Mouse (Mus musculus) liver, adult 2 months (tissue): ENCODE data around the gene Sept8. TPM values are rescaled to one million over a fixed set of nuclear protein-coding genes. Genes with fewer than 3 reads are reported as not detected.

Source experiments
- DNase-seq: peaks from one replicate; pipeline ENCODE4 v3.0.0-alpha.2; 2011; ENCODE audit warnings: low read depth, low spot score; ENCODE audit errors: extremely low read depth
- H3K27ac ChIP-seq: fragments of 200-500 bp; replicated peaks from 2 replicates; pipeline ENCODE4 v1.5.1; 2012; ENCODE audit warnings: low read depth, mild to moderate bottlenecking, control low read depth, inconsistent platforms, low read length; ENCODE audit not compliant: insufficient read depth
- H3K27me3 ChIP-seq: fragments of 200-500 bp; 2 replicates; pipeline ENCODE4 v1.6.1; 2012; ENCODE audit warnings: mild to moderate bottlenecking, moderate library complexity, low read length, inconsistent platforms; ENCODE audit not compliant: control insufficient read depth, insufficient read depth
- H3K36me3 ChIP-seq: fragments of 200-500 bp; 2 replicates; pipeline ENCODE4 v1.6.1; 2012; ENCODE audit warnings: low read length, inconsistent platforms; ENCODE audit not compliant: control insufficient read depth, insufficient read depth
- H3K4me1 ChIP-seq: fragments of 200-500 bp; 2 replicates; pipeline ENCODE4 v1.6.1; 2011; ENCODE audit warnings: low read length; ENCODE audit not compliant: control insufficient read depth, insufficient read depth
- H3K4me3 ChIP-seq: fragments of 200-500 bp; 2 replicates; pipeline ENCODE4 v1.5.1; 2011; ENCODE audit warnings: low read depth, mild to moderate bottlenecking, control low read depth, low read length, moderate library complexity; ENCODE audit not compliant: insufficient read depth
- H3K79me2 ChIP-seq: fragments of 200-500 bp; 2 replicates; pipeline ENCODE4 v1.6.1; 2012; ENCODE audit warnings: inconsistent platforms, mild to moderate bottlenecking, low read length, moderate library complexity; ENCODE audit not compliant: control insufficient read depth, insufficient read depth
- H3K9ac ChIP-seq: fragments of 200-500 bp; 2 replicates; pipeline ENCODE4 v1.6.1; 2012; ENCODE audit warnings: low read depth, mild to moderate bottlenecking, control low read depth, inconsistent platforms, low read length
- CTCF ChIP-seq: fragments of 200-500 bp; IDR thresholded peaks from 2 replicates; pipeline ENCODE4 v1.5.1; 2011; ENCODE audit warnings: low read depth, low read length, control low read depth
- POLR2A ChIP-seq: fragments of 200-500 bp; IDR thresholded peaks from 2 replicates; pipeline ENCODE4 v1.6.1; 2011; ENCODE audit warnings: low read length, control low read depth; ENCODE audit not compliant: insufficient read depth; ENCODE audit errors: extremely low read depth
- WGBS: fragments of 180-500 bp; shearing (Covaris S2); methylation state at CpG from one replicate; pipeline ENCODE4 v1.1.7; 2018; 5-methylcytosine and 5-hydroxymethylcytosine counted together
- polyA plus RNA-seq: library from polyadenylated mRNA; depleted of rRNA; stranded (reverse); fragments of >200 nt; gene quantifications from 2 replicates; pipeline ENCODE4 v1.2.3, GENCODE M21; 2012
- total RNA-seq: library from RNA; depleted of rRNA; stranded (reverse); fragments of >200 nt; gene quantifications from 2 replicates; pipeline ENCODE4 v1.2.3, GENCODE M21; 2014

Sept8 gene
- total and polyA plus RNA-seq, 2 experiments: 1.7 to 2.0 TPM

DNA sequence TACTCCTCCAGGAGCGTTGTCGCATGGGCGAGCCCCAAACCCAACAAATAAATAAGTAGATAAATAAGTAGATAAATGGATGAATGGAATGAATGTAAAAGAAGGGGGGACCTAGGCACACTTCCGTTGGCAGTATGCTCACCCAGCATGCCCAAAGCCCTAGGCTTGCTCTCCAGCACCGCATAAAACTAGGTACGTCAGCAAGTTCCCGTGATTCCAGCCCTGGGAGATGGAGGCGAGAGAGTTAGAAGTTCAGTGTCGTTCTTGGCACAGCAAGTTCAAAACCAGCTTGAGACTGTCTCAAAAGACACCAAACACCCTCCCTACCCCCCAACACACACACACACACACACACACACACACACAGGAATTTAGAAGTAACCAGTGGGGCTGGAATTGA, 10.9 kb downstream of the Sept8 start:
- no peak overlapping the region for H3K9ac ChIP-seq
- H3K27me3 ChIP-seq: no peaks in the 10 kb centered on the region
- H3K27ac ChIP-seq: no peak overlapping the region
- H3K36me3 ChIP-seq: no peaks in the 10 kb centered on the region
- no peaks in the 10 kb centered on the region for H3K79me2 ChIP-seq
- peaks cover 3% of the 10 kb centered on the region; the same call in 1 of the 2 replicates for H3K4me1 ChIP-seq
- no peak for DNase-seq
- 75% methylated on average over 9 of the region's 9 CpGs for WGBS
- TF ChIP-seq POLR2A (no peak), CTCF (no peak)
- H3K4me3 ChIP-seq: no peak overlapping the region

GRCm38 (mm10) chr11:53531578-53532230, 12.6 kb downstream of the Sept8 start:
- peaks cover 3% of the 10 kb centered on the region; the same call in 1 of the 2 replicates for H3K4me1 ChIP-seq
- H3K4me3 ChIP-seq: no peak overlapping the region
- TF ChIP-seq CTCF: no peak
- TF ChIP-seq POLR2A: no peak
- WGBS: 90% methylated on average over 10 of the region's 10 CpGs
- no peak overlapping the region; the same call in 1 of the 2 replicates for H3K27ac ChIP-seq
- no peak for DNase-seq
- H3K36me3 ChIP-seq: no peaks in the 10 kb centered on the region
- no peak overlapping the region for H3K9ac ChIP-seq
- no peaks in the 10 kb centered on the region for H3K79me2 ChIP-seq
- H3K27me3 ChIP-seq: no peaks in the 10 kb centered on the region

DNA sequence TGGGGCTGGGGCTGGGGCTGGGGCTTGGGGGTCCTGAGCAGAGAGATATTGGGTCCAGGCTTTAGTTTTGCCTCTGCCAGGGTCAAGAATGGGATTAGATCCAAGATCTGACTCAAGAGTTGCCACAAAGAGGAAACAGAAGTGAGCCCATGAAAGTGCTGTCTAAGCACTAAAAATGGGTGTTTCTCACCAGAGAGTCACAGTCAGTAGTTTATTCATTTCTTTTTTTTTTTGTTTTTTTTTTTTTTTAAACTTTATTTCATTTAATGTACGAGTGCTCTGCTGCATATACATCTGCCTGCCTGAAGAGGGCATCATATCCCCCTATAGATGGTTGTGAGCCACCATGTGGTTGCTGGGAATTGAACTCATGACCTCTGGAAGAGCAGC, 13.2 kb downstream of the Sept8 start:
- H3K4me3 ChIP-seq: no peak overlapping the region
- no peaks in the 10 kb centered on the region for H3K79me2 ChIP-seq
- peaks cover 3% of the 10 kb centered on the region; the same call in 1 of the 2 replicates for H3K4me1 ChIP-seq
- no peaks in the 10 kb centered on the region for H3K27me3 ChIP-seq
- H3K27ac ChIP-seq: no peak overlapping the region
- H3K9ac ChIP-seq: no peak overlapping the region
- 90% methylated on average over 1 of the region's 1 CpGs for WGBS
- no peaks in the 10 kb centered on the region for H3K36me3 ChIP-seq
- TF ChIP-seq POLR2A (no peak), CTCF (no peak)
- DNase-seq: peak; percentile 24

DNA sequence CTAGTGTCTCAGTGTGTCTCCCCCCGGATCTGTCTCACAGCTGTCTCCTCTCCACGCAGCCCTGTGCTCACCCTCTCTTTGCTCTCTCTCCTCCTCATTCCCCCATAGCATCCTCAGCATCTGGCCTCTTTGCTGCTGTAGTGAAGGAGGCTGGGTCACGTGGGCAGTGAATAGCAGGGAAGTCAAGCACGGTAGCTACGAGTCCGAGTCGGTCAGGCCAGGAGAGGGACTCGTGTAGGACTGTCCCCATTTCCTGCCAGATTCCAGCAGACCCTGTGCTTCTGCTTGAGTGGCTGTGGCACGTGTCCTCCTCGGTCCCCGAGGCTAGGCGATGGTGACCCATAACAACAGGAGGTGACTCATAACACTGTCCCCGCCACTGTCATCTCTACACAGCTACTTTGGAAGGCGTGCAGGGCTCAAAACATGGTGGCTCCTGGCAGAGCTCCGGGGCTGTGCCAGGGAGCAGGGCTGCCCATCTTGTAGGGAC, 20.0 kb downstream of the Sept8 start:
- Histone ChIP-seq H3K9ac (no peak overlapping the region), H3K36me3 (no peaks in the 10 kb centered on the region), H3K79me2 (no peaks in the 10 kb centered on the region), H3K27ac (no peak overlapping the region), H3K4me3 (no peak overlapping the region), H3K27me3 (no peaks in the 10 kb centered on the region), H3K4me1 (no peaks in the 10 kb centered on the region)
- DNase-seq: no peak
- WGBS: 77% methylated on average over 15 of the region's 15 CpGs
- TF ChIP-seq CTCF: no peak
- TF ChIP-seq POLR2A: no peak

DNA sequence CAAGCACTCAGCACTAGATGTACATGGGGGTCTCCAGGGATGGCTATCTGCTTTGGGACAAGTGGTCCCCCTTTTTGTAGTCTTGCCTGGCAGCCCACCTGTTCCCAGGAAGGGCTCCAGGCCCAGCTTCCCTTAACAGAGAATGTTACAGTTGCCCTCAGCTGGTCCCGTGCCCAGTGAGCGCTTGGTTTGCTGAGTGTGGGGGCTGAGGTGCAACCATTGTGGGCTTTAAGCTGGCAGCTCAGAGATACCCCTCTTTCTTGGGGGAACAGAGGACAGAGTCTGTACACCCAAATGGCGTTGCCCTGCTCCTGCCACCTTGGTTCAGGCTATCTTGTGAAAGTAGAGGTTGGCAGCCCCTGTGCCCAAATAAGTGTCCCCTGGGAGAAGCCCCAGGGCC, 21.3 kb downstream of the Sept8 start:
- H3K4me3 ChIP-seq: no peak overlapping the region
- H3K79me2 ChIP-seq: no peaks in the 10 kb centered on the region
- TF ChIP-seq CTCF (no peak), POLR2A (no peak)
- no peaks in the 10 kb centered on the region for H3K27me3 ChIP-seq
- no peak for DNase-seq
- H3K9ac ChIP-seq: no peak overlapping the region
- no peak overlapping the region for H3K27ac ChIP-seq
- WGBS: 88% methylated on average over 3 of the region's 3 CpGs
- H3K4me1 ChIP-seq: no peaks in the 10 kb centered on the region
- H3K36me3 ChIP-seq: no peaks in the 10 kb centered on the region

- DNase-seq: no peak
- Histone ChIP-seq H3K36me3 (no peaks in the 10 kb centered on the region), H3K27ac (no peak overlapping the region), H3K4me1 (no peaks in the 10 kb centered on the region), H3K9ac (no peak overlapping the region), H3K4me3 (no peak overlapping the region), H3K27me3 (no peaks in the 10 kb centered on the region), H3K79me2 (no peaks in the 10 kb centered on the region)
- WGBS: 86% methylated on average over 11 of the region's 11 CpGs
- TF ChIP-seq CTCF (no peak), POLR2A (no peak)
Measured at GRCm38 (mm10) chr11:53541222-53541621, 22.2 kb downstream of the Sept8 start.
